Mouse (Mus musculus) large intestine, adult 2 months (tissue): ENCODE measurements at regions not wholly inside any gene's neighbourhood (a gene's known extent, or its start where the extent isn't known, plus 50 kb on each side); places are given as distances from the start of the nearest gene placed in this dataset.

ENCODE experiments used
- DNase-seq: peaks from one replicate; pipeline ENCODE4 v3.0.0-alpha.2; 2012; ENCODE audit warnings: low read depth, low spot score
- WGBS: fragments of 180-500 bp; shearing (Covaris S2); methylation state at CpG from one replicate; pipeline ENCODE4 v1.1.7; 2018; 5-methylcytosine and 5-hydroxymethylcytosine counted together

DNA sequence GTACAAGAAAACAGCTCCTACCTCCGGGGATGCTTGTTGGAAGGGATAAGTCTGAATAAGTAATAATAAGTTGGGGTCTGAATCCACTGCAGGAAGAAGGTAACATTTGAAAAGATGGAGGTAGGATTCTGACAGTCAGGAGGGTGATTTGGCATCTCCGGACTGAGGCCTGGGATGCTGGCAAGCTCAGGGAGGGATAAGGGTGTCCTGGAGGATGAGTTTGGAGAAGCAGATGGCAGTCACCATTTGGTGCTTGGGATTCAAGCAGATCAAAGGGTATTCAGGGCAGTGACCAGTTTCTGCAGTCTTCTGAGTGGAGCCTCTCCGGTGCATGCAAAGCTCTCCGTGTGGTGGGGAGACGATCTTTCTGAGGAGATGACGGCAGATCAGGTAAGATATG is 62.9 kb upstream of the Gm2310 start:
- DNase-seq, result no peak
- WGBS, result 82% methylated on average over 6 of the region's 6 CpGs

DNA sequence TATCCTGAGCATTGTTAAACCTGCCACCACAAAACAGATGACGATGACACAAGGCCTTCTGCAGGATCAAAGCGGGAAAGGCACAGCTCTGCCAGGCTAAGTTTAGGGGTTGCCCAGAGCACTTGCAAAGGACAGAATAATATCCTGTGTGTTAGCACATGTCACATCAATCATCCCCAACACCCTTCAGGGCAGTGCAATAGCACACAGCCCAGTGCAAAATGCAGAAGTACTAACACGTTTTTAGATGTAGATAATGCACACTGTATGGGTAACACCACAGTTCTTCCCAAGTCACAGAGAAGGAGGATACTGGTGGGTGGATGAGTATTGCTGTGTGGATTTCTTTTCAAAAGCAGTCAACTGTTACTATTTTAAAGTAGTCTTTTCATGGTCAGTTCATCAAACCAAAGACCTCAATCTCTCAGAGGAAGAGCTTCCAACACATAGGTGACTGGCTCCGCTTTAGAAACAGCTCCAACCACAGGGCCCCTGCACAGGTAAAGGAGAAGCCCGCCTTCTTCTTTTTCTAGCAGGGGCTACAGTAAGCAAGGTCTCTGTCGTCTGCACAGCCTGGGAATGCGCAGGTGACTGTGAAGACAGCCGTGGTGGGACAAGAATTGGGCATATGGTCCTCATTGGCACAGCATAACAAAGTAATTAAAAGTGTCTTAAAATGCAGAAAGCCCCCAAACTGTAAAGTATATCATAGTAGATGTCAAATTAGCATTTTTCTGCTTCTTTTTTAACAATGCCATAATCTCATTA is 61.6 kb upstream of the Gm2310 start:
- 60% methylated on average over 8 of the region's 8 CpGs for WGBS
- DNase-seq, result no peak

DNA sequence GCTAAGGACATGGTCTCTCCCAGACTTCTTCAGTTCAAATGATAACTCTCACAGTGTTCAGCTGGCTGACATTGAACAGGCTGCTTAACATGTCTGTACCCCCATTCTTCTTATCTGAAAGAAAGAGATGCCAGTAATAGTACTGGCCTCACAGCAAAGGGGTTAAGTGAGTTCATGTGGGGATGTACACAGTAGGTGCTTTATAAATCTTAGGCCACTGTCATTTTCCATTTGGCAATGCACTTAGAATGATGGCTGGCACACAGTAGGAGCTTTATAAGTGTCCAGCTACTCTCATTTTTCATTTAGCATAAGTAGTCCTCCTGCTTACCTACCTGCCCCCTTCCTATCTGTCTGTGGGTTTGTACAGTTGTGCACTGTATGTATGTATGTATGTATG is 60.3 kb upstream of the Gm2310 start:
- DNase-seq, result no peak

- DNase-seq, result peak; percentile 31
- 3% methylated on average over 3 of the region's 3 CpGs for WGBS
Measured at GRCm38 (mm10) chr15:8577480-8577881, 57.7 kb upstream of the Gm2310 start.

DNA sequence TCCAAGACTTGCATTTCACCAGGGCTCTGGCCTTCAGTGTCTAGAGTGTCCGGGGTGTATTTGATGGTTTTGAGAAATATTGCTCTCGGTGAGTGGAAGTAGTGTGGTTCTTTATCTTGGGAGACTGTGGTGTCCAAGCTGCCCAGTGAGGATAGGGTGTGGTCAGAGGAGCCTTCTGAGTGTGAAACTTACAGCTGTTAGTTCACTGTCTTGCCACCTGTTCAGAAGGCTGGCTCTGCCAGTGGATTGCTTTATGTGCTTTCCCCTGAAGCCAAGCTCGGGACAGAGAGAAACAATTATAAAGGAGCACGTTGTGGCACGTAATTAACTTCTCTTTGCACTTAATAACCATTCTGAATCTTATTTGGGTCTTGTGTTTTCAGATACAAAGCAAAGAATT is 57.2 kb upstream of the Gm2310 start:
- WGBS, result 48% methylated on average over 5 of the region's 5 CpGs
- no peak for DNase-seq

GRCm38 (mm10) chr15:8569617-8570016 is 49.9 kb upstream of the Gm2310 start:
- 2% methylated on average over 11 of the region's 11 CpGs for WGBS
- peak; percentile 69 for DNase-seq
